Mouse (Mus musculus) small intestine, adult 2 months (tissue): ENCODE measurements at regions not wholly inside any gene's neighbourhood (a gene's known extent, or its start where the extent isn't known, plus 50 kb on each side); places are given as distances from the start of the nearest gene placed in this dataset.

Experiments
- H3K27ac ChIP-seq: fragments of 200-500 bp; 2 replicates; pipeline ENCODE4 v1.5.1; 2012; ENCODE audit warnings: low read depth, low read length, control low read depth, inconsistent platforms; ENCODE audit not compliant: insufficient read depth
- H3K27me3 ChIP-seq: fragments of 200-500 bp; 2 replicates; pipeline ENCODE4 v1.6.1; 2012; ENCODE audit warnings: mild to moderate bottlenecking, moderate library complexity, low read length, inconsistent platforms; ENCODE audit not compliant: control insufficient read depth, insufficient read depth
- H3K36me3 ChIP-seq: fragments of 200-500 bp; 2 replicates; pipeline ENCODE4 v1.6.1; 2012; ENCODE audit warnings: mild to moderate bottlenecking, low read length, control low read depth, inconsistent platforms; ENCODE audit not compliant: control insufficient read depth, insufficient read depth
- H3K4me1 ChIP-seq: fragments of 200-500 bp; 2 replicates; pipeline ENCODE4 v1.6.1; 2012; ENCODE audit warnings: low read length, inconsistent platforms, mixed read lengths; ENCODE audit not compliant: control insufficient read depth, insufficient read depth, insufficient read length
- H3K4me3 ChIP-seq: fragments of 200-500 bp; 2 replicates; pipeline ENCODE4 v1.5.1; 2012; ENCODE audit warnings: low read depth, mild to moderate bottlenecking, control low read depth, inconsistent platforms, low read length, moderate library complexity
- CTCF ChIP-seq: fragments of 200-500 bp; IDR thresholded peaks from 2 replicates; pipeline ENCODE4 v1.5.1; 2012; ENCODE audit warnings: low read depth, mild to moderate bottlenecking, control low read depth, inconsistent platforms, low read length, moderate library complexity, mixed read lengths; ENCODE audit not compliant: insufficient replicate concordance, insufficient read length; ENCODE audit errors: extremely low read depth
- POLR2A ChIP-seq: fragments of 200-500 bp; IDR thresholded peaks from 2 replicates; pipeline ENCODE4 v1.6.1; 2012; ENCODE audit warnings: low read depth, mild to moderate bottlenecking, control low read depth, inconsistent platforms, low read length, moderate library complexity
- WGBS: fragments of 180-500 bp; shearing (Covaris S2); methylation state at CpG from one replicate; pipeline ENCODE4 v1.1.7; 2018; 5-methylcytosine and 5-hydroxymethylcytosine counted together

- TF ChIP-seq POLR2A (no peak), CTCF (no peak)
- H3K27ac ChIP-seq, result no peak overlapping the region
These were observed 74.8 kb upstream of the Arhgap28 start for GRCm38 (mm10) chr17:68078709-68079108.

DNA sequence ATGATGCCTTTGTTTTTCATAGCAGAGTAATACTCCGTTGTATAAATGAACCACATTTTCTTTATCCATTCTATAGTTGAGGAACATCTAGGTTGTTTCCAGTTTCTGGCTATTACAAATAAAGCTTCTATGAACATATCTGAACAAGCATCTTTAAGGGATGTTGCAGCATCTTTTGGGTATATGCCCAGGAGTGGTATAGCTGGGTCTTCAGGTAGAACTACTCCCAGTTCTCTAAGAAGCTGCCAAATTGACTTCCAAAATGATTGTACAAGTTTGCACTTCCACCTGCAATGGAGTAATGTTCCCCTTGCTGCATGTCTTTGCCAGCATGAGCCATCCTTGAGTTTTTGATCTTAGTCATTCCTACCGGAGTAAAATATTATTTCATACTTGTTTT, 80.5 kb upstream of the Arhgap28 start:
- H3K4me3 ChIP-seq, result no peak overlapping the region
- no peaks in the 10 kb centered on the region for H3K36me3 ChIP-seq
- no peak overlapping the region for H3K27ac ChIP-seq
- no peaks in the 10 kb centered on the region for H3K4me1 ChIP-seq
- no peaks in the 10 kb centered on the region for H3K27me3 ChIP-seq
- WGBS, result 95% methylated on average over 2 of the region's 2 CpGs
- no peak for TF ChIP-seq POLR2A
- no peak for TF ChIP-seq CTCF

More at GRCm38 (mm10) chr17:68078709-68079108, 74.8 kb upstream of the Arhgap28 start:
- Histone ChIP-seq H3K27me3 (no peaks in the 10 kb centered on the region), H3K4me1 (no peaks in the 10 kb centered on the region), H3K36me3 (no peaks in the 10 kb centered on the region), H3K4me3 (no peak overlapping the region)
- WGBS, result 79% methylated on average over 3 of the region's 3 CpGs

GRCm38 (mm10) chr17:68087149-68087548, 83.2 kb upstream of the Arhgap28 start:
- H3K4me3 ChIP-seq, result no peak overlapping the region
- no peaks in the 10 kb centered on the region for H3K4me1 ChIP-seq
- TF ChIP-seq POLR2A (no peak), CTCF (no peak)
- no peak overlapping the region for H3K27ac ChIP-seq
- no peaks in the 10 kb centered on the region for H3K36me3 ChIP-seq
- no peaks in the 10 kb centered on the region for H3K27me3 ChIP-seq
- WGBS, result 28% methylated on average over 1 of the region's 1 CpGs

DNA sequence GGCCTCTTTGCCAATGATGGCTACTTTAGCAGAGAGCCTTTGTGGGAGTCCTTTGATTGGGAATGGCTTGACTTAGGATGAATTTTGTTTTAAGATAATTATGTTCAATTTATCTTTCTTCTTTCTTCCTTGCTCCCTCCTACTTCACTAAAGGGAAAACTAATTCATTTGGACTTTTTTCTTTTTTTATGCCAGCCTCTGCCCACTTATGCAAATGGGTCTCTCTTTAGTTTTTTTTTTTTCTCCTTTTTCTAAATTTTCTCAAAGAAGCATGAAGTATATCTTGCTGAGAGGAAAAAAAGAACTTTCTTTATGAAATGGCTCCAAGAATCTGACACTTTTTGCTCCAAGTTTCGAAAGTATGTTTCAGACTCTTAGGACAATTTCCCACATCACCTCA, 85.3 kb upstream of the Arhgap28 start:
- Histone ChIP-seq H3K27me3 (no peaks in the 10 kb centered on the region), H3K4me1 (no peaks in the 10 kb centered on the region), H3K36me3 (no peaks in the 10 kb centered on the region), H3K27ac (no peak overlapping the region), H3K4me3 (no peak overlapping the region)
- no peak for TF ChIP-seq CTCF
- no peak for TF ChIP-seq POLR2A
- WGBS, result 77% methylated on average over 1 of the region's 1 CpGs

DNA sequence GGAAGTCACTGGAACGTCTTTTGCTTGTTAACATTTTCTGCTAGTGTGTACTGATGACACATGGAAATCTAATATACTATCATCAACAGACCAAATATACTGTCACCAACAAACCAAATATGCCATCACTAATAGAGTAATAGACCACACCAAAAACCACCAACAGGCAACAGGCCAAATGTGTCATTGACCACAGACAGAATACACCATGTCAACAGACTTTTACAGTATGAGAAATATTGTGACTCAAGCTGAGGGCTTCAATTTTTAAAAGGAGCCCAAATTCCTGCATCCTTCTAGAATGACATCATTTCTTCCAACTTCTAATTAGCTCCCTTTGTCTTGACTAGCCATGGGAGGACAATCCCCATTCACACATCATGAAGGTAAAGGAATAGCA, 85.9 kb upstream of the Arhgap28 start:
- H3K27me3 ChIP-seq, result no peaks in the 10 kb centered on the region
- TF ChIP-seq CTCF (no peak), POLR2A (no peak)
- 63% methylated on average over 1 of the region's 1 CpGs for WGBS
- no peaks in the 10 kb centered on the region for H3K4me1 ChIP-seq
- H3K36me3 ChIP-seq, result no peaks in the 10 kb centered on the region
- no peak overlapping the region for H3K4me3 ChIP-seq
- H3K27ac ChIP-seq, result no peak overlapping the region

- no peaks in the 10 kb centered on the region for H3K4me1 ChIP-seq
- no peak overlapping the region for H3K4me3 ChIP-seq
- H3K27ac ChIP-seq, result no peak overlapping the region
- TF ChIP-seq CTCF (no peak), POLR2A (no peak)
- H3K27me3 ChIP-seq, result no peaks in the 10 kb centered on the region
- 58% methylated on average over 2 of the region's 2 CpGs for WGBS
- no peaks in the 10 kb centered on the region for H3K36me3 ChIP-seq
These were observed 93.1 kb upstream of the Arhgap28 start for GRCm38 (mm10) chr17:68096982-68097381.

DNA sequence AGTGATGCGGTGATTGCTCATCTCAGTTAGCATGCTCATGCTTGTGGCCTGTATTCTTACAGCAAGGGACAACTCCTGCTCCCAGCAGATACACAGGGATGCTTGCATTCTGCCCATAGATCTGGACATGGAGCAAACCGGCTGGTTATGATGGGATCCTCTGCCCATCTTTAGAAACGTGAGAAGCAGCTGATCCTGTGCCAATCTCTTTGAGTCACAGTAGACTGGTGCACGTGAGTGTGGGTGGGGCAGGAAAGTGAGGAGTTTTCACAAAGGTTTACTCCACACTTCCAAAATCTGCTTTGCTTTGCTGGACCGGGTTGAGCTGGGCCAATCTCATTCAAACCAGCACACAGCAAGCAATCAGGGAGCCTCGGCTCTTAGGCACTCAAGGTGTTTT, 93.5 kb upstream of the Arhgap28 start:
- H3K27ac ChIP-seq, result no peak overlapping the region
- no peaks in the 10 kb centered on the region for H3K4me1 ChIP-seq
- H3K36me3 ChIP-seq, result no peaks in the 10 kb centered on the region
- no peak overlapping the region for H3K4me3 ChIP-seq
- no peak for TF ChIP-seq CTCF
- no peak for TF ChIP-seq POLR2A
- no peaks in the 10 kb centered on the region for H3K27me3 ChIP-seq
- 79% methylated on average over 6 of the region's 6 CpGs for WGBS

- Histone ChIP-seq H3K4me3 (no peak overlapping the region), H3K4me1 (no peaks in the 10 kb centered on the region), H3K27ac (no peak overlapping the region), H3K27me3 (no peaks in the 10 kb centered on the region), H3K36me3 (no peaks in the 10 kb centered on the region)
- no peak for TF ChIP-seq POLR2A
- no peak for TF ChIP-seq CTCF
- WGBS, result 53% methylated on average over 2 of the region's 2 CpGs
These were observed 96.2 kb upstream of the Arhgap28 start for GRCm38 (mm10) chr17:68100093-68100492.
